Mouse (Mus musculus) neural tube, embryonic 12.5 days (tissue): ENCODE data around the gene Flt3l. TPM values are rescaled to one million over a fixed set of nuclear protein-coding genes. Genes with fewer than 3 reads are reported as not detected.

ENCODE experiments used
- ATAC-seq: fragments of 200-750 bp; cut with Nextera tagmentation; 2 replicates; pipeline ENCODE4 v1.8.0; 2017; ENCODE audit warnings: low read depth, mild to moderate bottlenecking, moderate TSS enrichment, moderate library complexity; ENCODE audit not compliant: low FRiP score
- H3K27ac ChIP-seq: fragments of 300-500 bp; sonication (generic); 2 replicates; pipeline ENCODE4 v1.5.1; 2016
- H3K27me3 ChIP-seq: fragments of 300-500 bp; sonication (generic); replicated peaks from 2 replicates; pipeline ENCODE4 v1.6.1; 2016; ENCODE audit warnings: mild to moderate bottlenecking
- H3K36me3 ChIP-seq: fragments of 300-500 bp; sonication (generic); 2 replicates; pipeline ENCODE4 v1.6.1; 2016; ENCODE audit warnings: mild to moderate bottlenecking
- H3K4me1 ChIP-seq: fragments of 300-500 bp; sonication (generic); 2 replicates; pipeline ENCODE4 v1.6.1; 2016
- H3K4me2 ChIP-seq: fragments of 300-500 bp; sonication (generic); replicated peaks from 2 replicates; pipeline ENCODE4 v1.6.1; 2016; ENCODE audit warnings: mild to moderate bottlenecking
- H3K4me3 ChIP-seq: fragments of 300-500 bp; sonication (generic); 2 replicates; pipeline ENCODE4 v1.5.1; 2016
- H3K9ac ChIP-seq: fragments of 300-500 bp; sonication (generic); 2 replicates; pipeline ENCODE4 v1.6.1; 2016; ENCODE audit warnings: mild to moderate bottlenecking
- H3K9me3 ChIP-seq: fragments of 300-500 bp; sonication (generic); 2 replicates; pipeline ENCODE4 v1.6.1; 2016; ENCODE audit warnings: mild to moderate bottlenecking
- WGBS: fragments of 180-500 bp; shearing (Covaris S2); methylation state at CpG from one replicate; pipeline ENCODE4 v1.1.7; 2016; 5-methylcytosine and 5-hydroxymethylcytosine counted together
- polyA plus RNA-seq: library from polyadenylated mRNA; unstranded; fragments of >200 nt; fragmentation: Nextera tagmentation; extraction: Ambion mirVana; gene quantifications from 2 replicates; pipeline ENCODE4 v1.2.1, GENCODE M21; 2016

The Flt3l gene
- polyA plus RNA-seq, 1 experiment from 2014 or later = 1.3 TPM

- Histone ChIP-seq H3K4me1 (peaks cover 14% of the 10 kb centered on the region), H3K36me3 (peaks cover 34% of the 10 kb centered on the region), H3K27ac (no peak overlapping the region), H3K4me2 (peak overlapping the region; percentile 63), H3K9me3 (no peaks in the 10 kb centered on the region), H3K4me3 (no peak overlapping the region; the same call in 1 of the 2 replicates), H3K27me3 (peaks cover 53% of the 10 kb centered on the region), H3K9ac (0 out of 2 replicates have a peak overlapping the region, but pooled peaks have one; percentile 40)
- no peak for ATAC-seq
- 29% methylated on average over 6 of the region's 6 CpGs for WGBS
These were observed 26.3 kb upstream of the Flt3l start for GRCm38 (mm10) chr7:45162551-45162950.

GRCm38 (mm10) chr7:45161612-45162473 is 25.6 kb upstream of the Flt3l start:
- peak overlapping the region; percentile 63 for H3K4me2 ChIP-seq
- 5% methylated on average over 35 of the region's 35 CpGs for WGBS
- peak overlapping the region; percentile 25 for H3K4me3 ChIP-seq
- H3K9me3 ChIP-seq = no peaks in the 10 kb centered on the region
- H3K9ac ChIP-seq = 0 out of 2 replicates have a peak overlapping the region, but pooled peaks have one; percentile 40
- peak; percentile 80 for ATAC-seq
- H3K36me3 ChIP-seq = peaks cover 35% of the 10 kb centered on the region
- H3K27me3 ChIP-seq = peaks cover 46% of the 10 kb centered on the region
- peaks cover 11% of the 10 kb centered on the region for H3K4me1 ChIP-seq
- H3K27ac ChIP-seq = no peak overlapping the region

GRCm38 (mm10) chr7:45160866-45161265 is 24.6 kb upstream of the Flt3l start:
- H3K36me3 ChIP-seq = peaks cover 35% of the 10 kb centered on the region
- H3K9me3 ChIP-seq = no peaks in the 10 kb centered on the region
- peaks cover 36% of the 10 kb centered on the region for H3K27me3 ChIP-seq
- no peak overlapping the region for H3K4me3 ChIP-seq
- no peak overlapping the region for H3K27ac ChIP-seq
- H3K4me2 ChIP-seq = no peak overlapping the region
- H3K9ac ChIP-seq = no peak overlapping the region
- no peak for ATAC-seq
- 92% methylated on average over 3 of the region's 3 CpGs for WGBS
- H3K4me1 ChIP-seq = peaks cover 11% of the 10 kb centered on the region

- peaks cover 35% of the 10 kb centered on the region for H3K36me3 ChIP-seq
- 93% methylated on average over 6 of the region's 6 CpGs for WGBS
- H3K27ac ChIP-seq = no peak overlapping the region
- peaks cover 11% of the 10 kb centered on the region for H3K4me1 ChIP-seq
- no peak overlapping the region for H3K4me2 ChIP-seq
- no peaks in the 10 kb centered on the region for H3K9me3 ChIP-seq
- no peak for ATAC-seq
- no peak overlapping the region for H3K9ac ChIP-seq
- H3K27me3 ChIP-seq = peaks cover 31% of the 10 kb centered on the region
- no peak overlapping the region for H3K4me3 ChIP-seq
These were observed 24.1 kb upstream of the Flt3l start for GRCm38 (mm10) chr7:45160316-45160800.

GRCm38 (mm10) chr7:45158991-45159390 is 22.8 kb upstream of the Flt3l start:
- Histone ChIP-seq H3K9ac (no peak overlapping the region), H3K4me2 (no peak overlapping the region), H3K9me3 (no peaks in the 10 kb centered on the region), H3K36me3 (peaks cover 35% of the 10 kb centered on the region), H3K27ac (no peak overlapping the region), H3K4me3 (no peak overlapping the region), H3K4me1 (peaks cover 15% of the 10 kb centered on the region), H3K27me3 (peaks cover 17% of the 10 kb centered on the region)
- WGBS = 96% methylated on average over 6 of the region's 6 CpGs
- no peak for ATAC-seq

GRCm38 (mm10) chr7:45157459-45157858 is 21.2 kb upstream of the Flt3l start:
- Histone ChIP-seq H3K4me3 (no peak overlapping the region), H3K36me3 (peaks cover 35% of the 10 kb centered on the region), H3K4me2 (no peak overlapping the region), H3K9ac (no peak overlapping the region), H3K9me3 (no peaks in the 10 kb centered on the region), H3K4me1 (peaks cover 14% of the 10 kb centered on the region), H3K27ac (no peak overlapping the region), H3K27me3 (peaks cover 2% of the 10 kb centered on the region)
- WGBS = 86% methylated on average over 14 of the region's 14 CpGs
- ATAC-seq = no peak

GRCm38 (mm10) chr7:45156206-45156605 is 20.0 kb upstream of the Flt3l start:
- Histone ChIP-seq H3K4me3 (no peak overlapping the region), H3K4me1 (peaks cover 9% of the 10 kb centered on the region), H3K27ac (no peak overlapping the region), H3K27me3 (no peaks in the 10 kb centered on the region), H3K9me3 (no peaks in the 10 kb centered on the region), H3K36me3 (peaks cover 35% of the 10 kb centered on the region), H3K9ac (no peak overlapping the region), H3K4me2 (no peak overlapping the region)
- WGBS = 96% methylated on average over 15 of the region's 15 CpGs
- ATAC-seq = no peak

- ATAC-seq = no peak
- H3K9ac ChIP-seq = no peak overlapping the region
- H3K36me3 ChIP-seq = peaks cover 30% of the 10 kb centered on the region
- no peak overlapping the region for H3K4me3 ChIP-seq
- peak overlapping the region; percentile 80 for H3K4me2 ChIP-seq
- peaks cover 9% of the 10 kb centered on the region for H3K4me1 ChIP-seq
- no peaks in the 10 kb centered on the region for H3K27me3 ChIP-seq
- H3K9me3 ChIP-seq = no peaks in the 10 kb centered on the region
- WGBS = 87% methylated on average over 9 of the region's 9 CpGs
- no peak overlapping the region for H3K27ac ChIP-seq
These were observed 19.4 kb upstream of the Flt3l start for GRCm38 (mm10) chr7:45155590-45155989.

- no peaks in the 10 kb centered on the region for H3K9me3 ChIP-seq
- peak; percentile 22 for ATAC-seq
- 80% methylated on average over 12 of the region's 12 CpGs for WGBS
- H3K4me3 ChIP-seq = peak overlapping the region; percentile 63
- H3K36me3 ChIP-seq = peaks cover 25% of the 10 kb centered on the region
- H3K27ac ChIP-seq = no peak overlapping the region
- H3K4me1 ChIP-seq = peaks cover 9% of the 10 kb centered on the region
- peak overlapping the region; percentile 80 for H3K4me2 ChIP-seq
- H3K27me3 ChIP-seq = no peaks in the 10 kb centered on the region
- H3K9ac ChIP-seq = no peak overlapping the region
These were observed 18.8 kb upstream of the Flt3l start for GRCm38 (mm10) chr7:45154993-45155514.

GRCm38 (mm10) chr7:45154096-45154992 is 18.1 kb upstream of the Flt3l start, which contains the start of the genes Pih1d1 and Aldh16a1:
Gene Pih1d1 (plus strand): TSS chr7:45154303.
Gene Aldh16a1 (minus strand): TSS chr7:45154584.
- Histone ChIP-seq H3K27me3 (no peaks in the 10 kb centered on the region), H3K4me2 (peak within 1 kb of the TSS; percentile 80), H3K36me3 (peaks cover 18% of the 10 kb centered on the region), H3K9ac (peak within 1 kb of the TSS; percentile 76), H3K4me3 (peak within 1 kb of the TSS; percentile 63), H3K27ac (peak within 1 kb of the TSS; percentile 77), H3K9me3 (no peaks in the 10 kb centered on the region), H3K4me1 (peaks cover 9% of the 10 kb centered on the region)
- peak; percentile 97 for ATAC-seq
- WGBS = 6% methylated on average over 69 of the region's 69 CpGs

- peak overlapping the region; percentile 63 for H3K4me3 ChIP-seq
- H3K27ac ChIP-seq = peak overlapping the region; percentile 77; the same call in 1 of the 2 replicates
- H3K27me3 ChIP-seq = no peaks in the 10 kb centered on the region
- 0 out of 2 replicates have a peak, but pooled peaks have one; percentile 3 for ATAC-seq
- peaks cover 9% of the 10 kb centered on the region for H3K4me1 ChIP-seq
- WGBS = 3% methylated on average over 5 of the region's 5 CpGs
- H3K4me2 ChIP-seq = peak overlapping the region; percentile 80
- H3K9me3 ChIP-seq = no peaks in the 10 kb centered on the region
- peak overlapping the region; percentile 76 for H3K9ac ChIP-seq
- H3K36me3 ChIP-seq = peaks cover 10% of the 10 kb centered on the region
These were observed 17.4 kb upstream of the Flt3l start for GRCm38 (mm10) chr7:45153586-45153985.
